ENCODE assay signal across 8 mouse cellular contexts in the genomic region with DNA sequence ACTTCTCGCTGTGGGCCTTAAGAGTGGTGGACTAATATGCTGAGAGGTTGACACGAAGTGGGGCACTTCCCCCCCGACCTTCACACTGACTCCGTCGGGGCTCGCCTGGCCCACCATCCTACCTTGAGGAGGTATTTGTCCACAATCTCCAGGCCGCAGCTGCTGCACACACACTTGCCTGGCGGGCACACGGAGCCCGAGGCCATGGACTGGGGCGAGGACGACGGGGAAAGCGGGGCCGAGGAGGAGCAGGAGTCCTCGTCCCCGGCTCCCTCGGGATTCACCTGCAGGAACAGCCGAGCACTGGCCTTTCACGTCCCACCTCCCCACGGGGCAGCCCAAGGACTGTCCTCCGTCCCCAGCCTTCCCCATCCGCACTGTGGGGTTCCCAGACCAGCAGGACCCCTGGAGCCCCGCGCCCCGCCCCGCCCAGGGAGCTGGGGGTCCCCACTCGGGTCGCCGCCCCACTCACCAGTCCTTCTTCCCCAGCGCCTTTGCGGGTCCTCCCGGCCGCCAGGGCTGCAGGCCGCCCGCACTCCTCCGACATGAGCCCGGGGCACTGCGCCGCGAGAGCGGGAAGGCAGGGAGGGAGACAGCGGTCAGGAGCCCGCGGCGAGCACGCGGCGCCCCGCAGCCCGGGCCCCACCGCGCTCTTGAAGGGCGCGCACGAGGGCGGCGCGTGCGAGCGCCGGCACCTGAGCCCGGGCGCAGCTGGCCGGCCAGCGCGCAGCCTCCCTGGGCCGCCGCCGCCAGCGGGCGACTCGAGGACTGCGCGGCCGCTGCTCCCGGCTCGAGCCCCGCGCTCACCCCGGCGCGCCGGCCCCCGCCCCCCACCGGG. TPM values are rescaled to one million over a fixed set of nuclear protein-coding genes. Genes with fewer than 3 reads are reported as not detected.
DNase-seq lines count a peak whose midpoint lies in the region; ATAC-seq and TF ChIP-seq lines count a peak whose summit lies in the region.

No protein-coding gene starts in this region.

- intact Hi-C loops in heart, postnatal 14 days (cut with DNase I): no loop called here

- no peak for TF ChIP-seq EP300 in liver, embryonic 14.5 days (IDR thresholded peaks at IDR 0.05; ENCODE audit: low read depth)

- WGBS in liver, embryonic 14.5 days (ENCODE audit: insufficient replicate concordance): under 1% methylated on average over 74 of the region's 86 CpGs

- no peak overlapping the region for H3K4me2 ChIP-seq in liver, embryonic 14.5 days (ENCODE audit: low read depth)

- H3K4me1 ChIP-seq in brown adipose tissue, adult 24 weeks (ENCODE audit: control insufficient read depth, insufficient read depth, insufficient read length, low read length): peaks cover 2% of the 10 kb centered on the region; the same call in 1 of the 2 replicates
- H3K4me1 ChIP-seq in liver, embryonic 14.5 days (replicated peaks; ENCODE audit: control insufficient read depth in 2 of 2, insufficient read depth in 2 of 2, low read length in 1 of 2): no peaks in the 10 kb centered on the region

- H3K36me3 ChIP-seq in liver, embryonic 14.5 days (replicated peaks; ENCODE audit: control insufficient read depth, insufficient read depth, low read depth): no peaks in the 10 kb centered on the region

- H3K4me3 ChIP-seq in brown adipose tissue, adult 24 weeks (ENCODE audit: insufficient read depth, low read depth, low read length): peak overlapping the region; percentile 61
- H3K4me3 ChIP-seq in liver, embryonic 14.5 days (ENCODE audit: insufficient read depth in 1 of 2, low read depth in 2 of 2, low read length in 2 of 2): no peak overlapping the region

- TF ChIP-seq CTCF in liver, embryonic 14.5 days (IDR thresholded peaks at IDR 0.05; ENCODE audit: low read depth): no peak

- 0 out of 2 replicates have a peak overlapping the region, but pooled peaks have one; percentile 2 for H3K27ac ChIP-seq in brown adipose tissue, adult 24 weeks (replicated peaks; ENCODE audit: low read depth, low read length)
- H3K27ac ChIP-seq in liver, embryonic 14.5 days: no peak overlapping the region

- H3K9ac ChIP-seq in liver, embryonic 14.5 days (replicated peaks): no peak overlapping the region

- peaks cover 87% of the 10 kb centered on the region for H3K27me3 ChIP-seq in liver, embryonic 14.5 days (ENCODE audit: control insufficient read depth, insufficient read depth, low read length)

- no peaks in the 10 kb centered on the region for H3K9me3 ChIP-seq in liver, embryonic 14.5 days (ENCODE audit: control insufficient read depth, low read length)

- peak; percentile 38 to 44 for DNase-seq in cerebellum, postnatal 10 days
- DNase-seq in cerebellum, adult 8-10 months: no peak
- DNase-seq in heart, postnatal 14 days: peak; percentile 17 to 30
- no peak for DNase-seq in liver, embryonic 14.5 days (ENCODE audit: low read depth in 3 of 3, low spot score in 3 of 3)
- DNase-seq in testis, postnatal 14 days (ENCODE audit: low spot score): peak; percentile 25
- DNase-seq in spleen, postnatal 4 days (ENCODE audit: low spot score in 2 of 2): no peak
- DNase-seq in lung, adult 18-20 months: no peak

- ATAC-seq in liver, embryonic 14.5 days (ENCODE audit: insufficient read depth): peak; percentile 28; the same call in 1 of the 2 replicates

RNA-seq across cellular contexts. Expression of a gene that starts 2.4 kb away (rescaled TPM):
- polyA plus RNA-seq in brown adipose tissue, adult 24 weeks (2012; ENCODE audit: insufficient read depth, insufficient read length, missing spikeins): 1.5 and 2.8 TPM in 2 replicates
- total RNA-seq in heart, postnatal 14 days (2021): not detected
- polyA plus RNA-seq in liver, embryonic 14.5 days (2012; rRNA removed): 0.04 TPM in 1 of 2 replicates, not detected in the other
- not detected in 2 replicates for polyA plus RNA-seq in liver, embryonic 14.5 days (2014; fragmentation: Nextera tagmentation; extraction: Ambion mirVana)

Comparison
In these comparisons a context has a peak if more than half of its experiments do, and no peak if none do; other contexts are left out.
1. DNase-seq: peak in cerebellum, postnatal 10 days (2 of 2), heart, postnatal 14 days (2 of 2) and testis, postnatal 14 days (single experiment); none in cerebellum, adult 8-10 months (single experiment), liver, embryonic 14.5 days (0 of 3), spleen, postnatal 4 days (0 of 2) and lung, adult 18-20 months (0 of 2).